Mouse (Mus musculus) lung, postnatal 0 days (tissue): ENCODE measurements around the gene Ndufv3.

ENCODE experiments used
- CTCF ChIP-seq: IDR thresholded peaks from 2 replicates; pipeline ENCODE4 v1.5.1; 2016; ENCODE audit warnings: antibody characterized with exemption, mild to moderate bottlenecking
- EP300 ChIP-seq: IDR thresholded peaks from 2 replicates; pipeline ENCODE4 v1.6.1; 2016; ENCODE audit warnings: antibody characterized with exemption, mild to moderate bottlenecking, control low read depth

DNA sequence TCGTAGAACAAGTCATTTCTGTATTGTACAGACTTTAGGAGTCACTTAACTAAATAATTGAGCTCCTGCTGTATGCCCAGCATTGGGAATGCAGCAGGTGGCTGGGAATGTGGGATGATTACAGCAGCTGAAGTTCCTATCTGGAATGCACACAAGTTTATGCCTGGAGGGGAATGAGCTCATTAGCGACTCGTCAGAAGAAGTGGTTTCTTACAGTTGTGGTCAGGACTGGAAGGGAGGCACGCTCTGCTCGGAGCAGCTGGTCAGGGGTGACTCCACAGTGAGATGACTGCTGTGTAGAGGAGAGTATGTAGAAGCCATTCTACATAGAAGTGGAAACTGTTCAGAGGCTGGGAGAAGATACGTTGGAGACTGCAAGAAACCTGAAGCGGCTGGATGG lies 54.7 kb downstream of the Ndufv3 start:
- TF ChIP-seq CTCF (no peak), EP300 (no peak)
